Mouse (Mus musculus): Measurements from ENCODE around the gene Pemt. TPM values are rescaled to one million over a fixed set of nuclear protein-coding genes. Genes with fewer than 3 reads are reported as not detected.
A peak's percentile ranks its signal among the peaks of the same experiment; 100 is the strongest.

The Pemt gene
- total and polyA plus RNA-seq, 3 experiments = 6.9 to 10.5 (median 7.8) TPM

DNA sequence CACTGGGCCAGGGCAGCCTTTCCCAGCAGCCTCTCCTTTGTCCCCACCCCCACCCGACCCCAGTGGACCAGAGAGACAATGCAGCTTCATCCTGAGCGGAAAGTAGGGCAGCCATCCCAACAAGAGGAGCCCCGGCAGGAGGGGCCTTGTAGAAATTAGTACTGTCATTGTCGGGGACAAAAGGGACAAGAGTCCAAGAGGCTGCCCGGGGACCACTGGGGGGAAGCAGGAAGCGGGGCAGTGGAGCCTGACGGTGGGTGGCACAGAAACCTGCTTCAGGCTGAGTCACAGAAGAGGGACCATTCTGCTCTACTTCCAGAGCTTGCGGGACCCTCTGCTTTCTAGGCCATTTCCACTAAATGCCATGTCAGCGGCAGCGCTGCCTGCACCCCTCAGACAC lies 71.0 kb downstream of the Pemt start:
- DNase-seq (ENCODE audit: extremely low read depth) = no peak
- Histone ChIP-seq H3K27me3 (replicated peaks) (no peaks in the 10 kb centered on the region), H3K4me3 (replicated peaks in 1 of 3; ENCODE audit: low read depth in 2 of 3, low read length in 2 of 3, poor library complexity in 1 of 3) (no peak overlapping the region), H3K79me2 (replicated peaks; ENCODE audit: control insufficient read depth, extremely low read depth, insufficient read depth, poor library complexity, severe bottlenecking) (no peaks in the 10 kb centered on the region), H3K4me1 (ENCODE audit: control insufficient read depth in 1 of 2, insufficient read depth in 2 of 2) (peaks cover 0 to 4% of the 10 kb centered on the region in 2 experiments; a peak in 2 of 4 replicates), H3K9me3 (replicated peaks; ENCODE audit: low read length) (no peaks in the 10 kb centered on the region), H3K36me3 (replicated peaks in 1 of 2; ENCODE audit: control insufficient read depth in 1 of 2, insufficient read depth in 1 of 2, low read length in 1 of 2) (no peaks in the 10 kb centered on the region), H3K9ac (ENCODE audit: insufficient read depth, low read depth) (no peak overlapping the region), H3K4me2 (ENCODE audit: insufficient read depth, low read depth, poor library complexity, severe bottlenecking) (no peak overlapping the region), H3K27ac (ENCODE audit: insufficient read depth, low read depth) (no peak overlapping the region)
- TF ChIP-seq JUND (conservative IDR thresholded peaks at IDR 0.05; ENCODE audit: low read depth, low read length) = no peak
- no peak for TF ChIP-seq E2F4 (IDR thresholded peaks at IDR 0.05; ENCODE audit: insufficient replicate concordance, low read depth, low read length)
- TF ChIP-seq POLR2AphosphoS2 (IDR thresholded peaks at IDR 0.05; ENCODE audit: low read depth, low read length) = no peak
- no peak for TF ChIP-seq TBP (conservative IDR thresholded peaks at IDR 0.05; ENCODE audit: low read depth, low read length)
- no peak for TF ChIP-seq ZKSCAN1 (IDR thresholded peaks at IDR 0.05; ENCODE audit: borderline replicate concordance, low read depth, low read length)
- TF ChIP-seq RAD21 (IDR thresholded peaks at IDR 0.05; ENCODE audit: low read depth, low read length) = no peak
- no peak for TF ChIP-seq EP300 (IDR thresholded peaks at IDR 0.05; ENCODE audit: low read length)
- TF ChIP-seq ETS1 (conservative IDR thresholded peaks at IDR 0.05; ENCODE audit: low read depth, low read length) = no peak
- TF ChIP-seq CTCF (conservative IDR thresholded peaks at IDR 0.05 in 1 of 2, IDR thresholded peaks at IDR 0.05 in 1 of 2; ENCODE audit: low read depth in 2 of 2, low read length in 2 of 2) = no peak
- TF ChIP-seq BHLHE40 (IDR thresholded peaks at IDR 0.05; ENCODE audit: low read depth, low read length) = no peak
- no peak for TF ChIP-seq USF1 (IDR thresholded peaks at IDR 0.05; ENCODE audit: low read depth, low read length)
- no peak for TF ChIP-seq NRF1 (IDR thresholded peaks at IDR 0.05; ENCODE audit: low read depth, low read length)
- TF ChIP-seq NELFE (IDR thresholded peaks at IDR 0.05; ENCODE audit: low read depth, low read length) = no peak
- in situ Hi-C loops (cut with MboI; ENCODE audit: low pct_ligation_motif_present, low pct_unique_long_range_greater_than_20kb, low sequenced_read_pairs) (no loop called here), dilution Hi-C loops (cut with MboI; ENCODE audit: extremely low pct_ligation_motif_present, extremely low pct_unique_long_range_greater_than_20kb, low sequenced_read_pairs) (no loop called here)

DNA sequence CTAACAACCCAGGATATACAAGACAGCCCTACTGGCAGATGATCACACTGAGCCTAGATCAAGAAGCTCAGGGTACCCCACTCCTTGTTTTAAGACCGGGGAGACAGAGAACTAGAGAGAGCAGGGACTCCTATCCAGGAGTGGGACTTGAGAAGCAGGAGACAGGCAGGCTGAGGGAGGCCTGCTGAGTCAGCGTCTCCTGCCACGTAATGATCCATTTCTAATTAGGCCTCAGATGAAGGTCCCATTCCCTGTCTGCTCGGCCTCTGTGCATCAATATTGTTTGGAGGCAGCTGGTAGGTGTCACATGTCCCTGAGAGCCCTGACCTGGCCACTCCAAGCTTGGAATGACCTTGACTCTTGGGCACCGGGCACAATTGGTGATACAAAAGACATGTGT lies 72.9 kb downstream of the Pemt start:
- dilution Hi-C loops (cut with MboI; ENCODE audit: extremely low pct_ligation_motif_present, extremely low pct_unique_long_range_greater_than_20kb, low sequenced_read_pairs) = no loop called here

More for the DNA sequence above, 72.9 kb downstream of the Pemt start:
- Histone ChIP-seq H3K27ac (ENCODE audit: insufficient read depth, low read depth) (no peak overlapping the region), H3K4me3 (replicated peaks in 1 of 3; ENCODE audit: low read depth in 2 of 3, low read length in 2 of 3, poor library complexity in 1 of 3) (no peak overlapping the region), H3K36me3 (replicated peaks in 1 of 2; ENCODE audit: control insufficient read depth in 1 of 2, insufficient read depth in 1 of 2, low read length in 1 of 2) (no peaks in the 10 kb centered on the region), H3K27me3 (replicated peaks) (no peaks in the 10 kb centered on the region), H3K9ac (ENCODE audit: insufficient read depth, low read depth) (no peak overlapping the region), H3K79me2 (replicated peaks; ENCODE audit: control insufficient read depth, extremely low read depth, insufficient read depth, poor library complexity, severe bottlenecking) (no peaks in the 10 kb centered on the region), H3K9me3 (replicated peaks; ENCODE audit: low read length) (no peaks in the 10 kb centered on the region), H3K4me1 (ENCODE audit: control insufficient read depth in 1 of 2, insufficient read depth in 2 of 2) (peaks cover 0 to 4% of the 10 kb centered on the region in 2 experiments; a peak in 2 of 4 replicates), H3K4me2 (ENCODE audit: insufficient read depth, low read depth, poor library complexity, severe bottlenecking) (no peak overlapping the region)
- TF ChIP-seq KAT2A (IDR thresholded peaks at IDR 0.05; ENCODE audit: insufficient replicate concordance, low read length) (no peak), CTCF (conservative IDR thresholded peaks at IDR 0.05 in 1 of 2, IDR thresholded peaks at IDR 0.05 in 1 of 2; ENCODE audit: low read depth in 2 of 2, low read length in 2 of 2) (no peak), MAFK (IDR thresholded peaks at IDR 0.05; ENCODE audit: insufficient replicate concordance, low read length) (peak; percentile 62; the same call in 1 of the 2 replicates), CHD1 (IDR thresholded peaks at IDR 0.05; ENCODE audit: low read depth, low read length) (no peak), TCF12 (IDR thresholded peaks at IDR 0.05; ENCODE audit: low read depth, low read length) (no peak), MAX (IDR thresholded peaks at IDR 0.05; ENCODE audit: low read length) (no peak), BHLHE40 (IDR thresholded peaks at IDR 0.05; ENCODE audit: low read depth, low read length) (no peak), ETS1 (conservative IDR thresholded peaks at IDR 0.05; ENCODE audit: low read depth, low read length) (no peak)
- DNase-seq (ENCODE audit: extremely low read depth) = no peak
- in situ Hi-C loops (cut with MboI; ENCODE audit: low pct_ligation_motif_present, low pct_unique_long_range_greater_than_20kb, low sequenced_read_pairs) = loop anchor here (5.0 kb wide), 1 partner anchor 54 kb away; no protein-coding TSS in a partner anchor

All from CH12.LX (cell line).